Mouse (Mus musculus): ENCODE results near the gene Ephb2.
A peak's percentile ranks its signal among the peaks of the same experiment; 100 is the strongest.

Gene Ephb2

DNA sequence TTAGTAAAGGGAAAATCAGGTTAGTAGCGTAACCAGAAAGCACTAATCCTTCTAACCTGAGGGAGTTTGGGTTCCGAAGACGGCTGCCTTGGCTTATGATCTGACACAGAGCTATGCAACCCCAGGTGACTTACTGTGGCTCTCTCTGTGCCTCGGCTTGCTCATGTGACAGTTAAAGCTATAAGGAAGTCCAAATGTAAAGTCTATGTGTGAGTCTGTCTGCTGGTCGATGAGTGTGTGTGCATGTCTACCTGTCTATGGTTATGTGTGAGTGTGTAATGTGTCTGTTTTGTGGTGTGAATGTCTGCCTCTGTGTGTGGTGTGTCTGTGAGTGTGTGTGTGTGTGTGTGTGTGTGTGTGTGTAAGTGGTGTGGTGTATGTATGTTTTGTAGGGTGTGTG is 33.8 kb downstream of the Ephb2 start:
- no peak for DNase-seq (ENCODE audit: low read depth, low spot score)

- no peak for DNase-seq (ENCODE audit: low read depth, low spot score)
These were observed 34.3 kb downstream of the Ephb2 start for GRCm38 (mm10) chr4:136801463-136801862.

DNA sequence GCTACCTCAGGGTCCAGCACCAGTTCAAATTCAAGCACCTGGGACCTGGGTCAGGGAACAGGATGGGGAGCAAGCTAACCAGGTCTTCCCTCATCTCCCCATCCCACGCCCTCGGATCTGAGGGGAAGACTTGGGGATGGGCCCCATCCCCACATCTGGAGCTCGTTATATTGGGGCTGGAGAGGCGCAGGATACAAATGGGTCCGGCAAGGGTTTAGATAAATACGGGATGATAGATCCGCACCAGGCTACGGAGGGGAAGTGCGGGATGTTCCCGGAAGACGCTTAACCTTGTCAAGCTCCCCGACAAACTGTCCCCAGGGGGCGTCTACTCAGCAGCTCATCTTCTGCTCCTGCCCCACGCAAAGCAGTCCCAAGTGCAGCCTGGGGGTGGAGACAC is 35.4 kb downstream of the Ephb2 start:
- DNase-seq (ENCODE audit: low read depth, low spot score) = no peak

GRCm38 (mm10) chr4:136797677-136798569 is 37.9 kb downstream of the Ephb2 start:
- no peak for DNase-seq (ENCODE audit: low read depth, low spot score)

- no peak for DNase-seq (ENCODE audit: low read depth, low spot score)
These were observed 42.5 kb downstream of the Ephb2 start for GRCm38 (mm10) chr4:136793320-136793719.

GRCm38 (mm10) chr4:136789821-136790220 is 46.0 kb downstream of the Ephb2 start:
- DNase-seq (ENCODE audit: low read depth, low spot score) = no peak

DNA sequence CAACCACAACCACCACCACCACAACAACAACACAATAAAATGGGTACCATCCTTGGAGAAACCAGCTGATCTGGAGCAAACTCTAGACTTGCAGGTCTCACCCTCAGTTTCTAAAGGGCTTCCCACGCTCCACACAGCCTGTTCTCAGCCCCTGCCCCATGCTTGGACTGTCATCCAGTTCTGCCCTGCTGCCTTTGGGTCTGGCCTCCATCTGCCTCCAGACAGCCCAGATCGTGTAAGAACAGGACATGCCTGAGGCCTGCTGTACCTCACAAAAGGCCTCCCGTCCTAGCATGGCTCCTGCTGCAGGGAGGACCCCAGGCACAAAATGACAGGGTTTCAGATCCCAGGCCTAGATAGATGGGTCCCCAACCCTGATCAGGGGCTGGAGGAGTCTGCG is 48.4 kb downstream of the Ephb2 start:
- DNase-seq (ENCODE audit: low read depth, low spot score) = no peak

GRCm38 (mm10) chr4:136786453-136787276 is 49.1 kb downstream of the Ephb2 start:
- DNase-seq (ENCODE audit: low read depth, low spot score) = no peak

DNA sequence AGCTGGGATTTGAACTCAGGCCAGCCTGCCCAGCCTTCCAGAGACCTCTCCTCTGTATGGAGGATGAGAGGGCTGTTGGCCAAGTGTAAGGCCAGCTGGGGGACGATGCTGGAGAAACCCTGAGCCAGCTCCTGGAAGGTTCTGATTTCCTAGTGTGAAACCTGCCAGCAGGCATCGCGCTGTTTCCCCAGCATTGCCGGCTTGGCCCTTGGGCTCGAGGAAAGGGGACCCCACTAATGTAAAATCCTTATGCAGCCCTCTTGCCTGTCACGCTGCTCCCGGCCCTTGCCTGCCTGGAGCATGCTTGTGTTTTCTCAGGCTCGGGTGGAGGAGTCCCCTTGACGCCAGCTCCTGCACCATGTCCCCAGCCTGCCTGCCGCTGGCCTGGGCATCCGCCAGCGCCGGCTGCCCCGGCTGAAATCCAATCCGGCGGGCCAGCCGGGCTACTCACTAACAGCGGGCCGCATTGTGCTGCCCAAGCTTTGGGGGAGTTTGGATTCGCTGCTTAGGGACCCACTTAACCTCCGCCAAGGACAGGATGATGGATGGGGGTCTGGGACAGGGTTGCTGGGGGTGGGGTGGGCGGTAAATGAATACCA is 52.1 kb downstream of the Ephb2 start:
- no peak for DNase-seq (ENCODE audit: low read depth, low spot score)

DNA sequence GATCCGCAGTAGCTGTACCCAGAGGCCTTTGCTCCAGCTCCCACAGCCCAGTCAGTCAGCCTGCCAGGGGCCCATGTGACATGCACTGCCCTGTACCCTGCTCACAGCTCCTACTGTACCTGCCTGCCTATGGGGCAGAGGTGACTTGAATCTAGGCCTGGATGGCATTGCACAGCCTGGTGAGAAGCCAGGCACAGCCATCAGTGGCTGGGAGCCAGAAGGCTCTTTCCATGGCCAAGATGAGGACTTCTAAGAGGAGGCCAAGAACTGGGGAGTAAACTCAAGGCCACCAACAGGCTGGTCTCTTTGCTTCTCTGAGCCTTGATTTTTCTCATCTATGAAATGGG is 53.2 kb downstream of the Ephb2 start:
- DNase-seq (ENCODE audit: low read depth, low spot score) = no peak

- no peak for DNase-seq (ENCODE audit: low read depth, low spot score)
These were observed 53.8 kb downstream of the Ephb2 start for GRCm38 (mm10) chr4:136781868-136782578.

- no peak for DNase-seq (ENCODE audit: low read depth, low spot score)
These were observed 55.4 kb downstream of the Ephb2 start for GRCm38 (mm10) chr4:136780201-136780895.

DNA sequence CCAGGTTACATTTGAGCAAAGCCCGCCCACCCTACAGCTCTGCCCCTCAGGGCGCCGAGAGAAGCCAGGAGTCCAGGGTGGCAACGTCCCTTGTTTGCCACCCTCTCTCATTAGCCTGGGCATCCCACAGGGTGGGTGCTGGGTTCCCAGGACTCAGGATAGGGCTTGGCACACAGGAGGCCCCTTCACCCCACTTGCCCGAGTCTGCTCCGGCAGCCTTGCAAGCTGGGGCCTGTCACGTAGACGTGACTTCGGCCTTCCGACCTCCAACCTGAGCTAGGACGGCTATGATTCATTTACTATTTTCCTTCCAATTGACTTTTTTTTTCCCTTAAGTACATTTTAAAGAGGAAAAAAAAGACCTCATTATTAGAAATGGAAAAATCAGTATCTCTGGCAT is 56.6 kb downstream of the Ephb2 start:
- no peak for DNase-seq (ENCODE audit: low read depth, low spot score)

DNA sequence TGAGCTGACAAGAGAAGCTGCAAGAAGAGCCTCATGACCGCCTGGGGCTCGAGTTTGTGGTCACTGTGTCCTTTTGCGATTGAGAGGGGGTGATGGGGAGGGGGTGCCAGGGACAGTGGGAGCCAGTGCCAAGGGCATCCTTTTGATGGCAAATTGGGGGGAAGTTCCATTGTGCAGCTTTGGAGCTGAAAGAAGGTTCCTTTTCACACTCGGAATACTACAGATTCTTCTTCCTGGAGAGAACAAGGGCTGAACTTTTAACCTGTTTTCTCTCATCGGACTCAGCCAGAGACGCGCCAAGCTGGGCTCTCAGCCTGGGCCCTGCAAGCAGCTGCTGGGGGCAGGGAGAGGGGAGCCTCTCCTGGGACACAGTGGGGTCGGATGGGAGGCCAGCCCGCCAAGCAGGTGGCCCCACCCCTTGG is 59.3 kb downstream of the Ephb2 start:
- peak; percentile 36 for DNase-seq (ENCODE audit: low read depth, low spot score)

DNA sequence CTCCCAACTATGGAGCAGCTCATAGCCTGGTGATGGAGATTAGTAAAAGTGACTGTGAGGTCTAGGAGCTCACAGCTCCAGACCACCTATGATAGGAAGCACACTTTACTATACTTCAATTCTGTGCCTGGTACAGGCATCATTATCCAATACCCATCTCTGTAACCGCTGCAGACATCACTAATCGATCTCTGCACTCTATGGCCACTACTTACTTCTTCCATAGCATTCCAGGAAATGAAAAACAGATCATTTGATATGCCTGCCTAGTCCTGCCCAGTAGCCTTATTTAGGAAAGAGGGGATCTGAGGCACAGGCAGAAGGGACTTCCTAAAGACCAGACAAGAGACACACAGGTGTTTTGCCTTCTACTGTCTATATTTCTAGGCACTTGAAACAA is 59.9 kb downstream of the Ephb2 start:
- DNase-seq (ENCODE audit: low read depth, low spot score) = peak; percentile 49

GRCm38 (mm10) chr4:136774201-136774600 is 61.6 kb downstream of the Ephb2 start:
- peak; percentile 34 for DNase-seq (ENCODE audit: low read depth, low spot score)

DNA sequence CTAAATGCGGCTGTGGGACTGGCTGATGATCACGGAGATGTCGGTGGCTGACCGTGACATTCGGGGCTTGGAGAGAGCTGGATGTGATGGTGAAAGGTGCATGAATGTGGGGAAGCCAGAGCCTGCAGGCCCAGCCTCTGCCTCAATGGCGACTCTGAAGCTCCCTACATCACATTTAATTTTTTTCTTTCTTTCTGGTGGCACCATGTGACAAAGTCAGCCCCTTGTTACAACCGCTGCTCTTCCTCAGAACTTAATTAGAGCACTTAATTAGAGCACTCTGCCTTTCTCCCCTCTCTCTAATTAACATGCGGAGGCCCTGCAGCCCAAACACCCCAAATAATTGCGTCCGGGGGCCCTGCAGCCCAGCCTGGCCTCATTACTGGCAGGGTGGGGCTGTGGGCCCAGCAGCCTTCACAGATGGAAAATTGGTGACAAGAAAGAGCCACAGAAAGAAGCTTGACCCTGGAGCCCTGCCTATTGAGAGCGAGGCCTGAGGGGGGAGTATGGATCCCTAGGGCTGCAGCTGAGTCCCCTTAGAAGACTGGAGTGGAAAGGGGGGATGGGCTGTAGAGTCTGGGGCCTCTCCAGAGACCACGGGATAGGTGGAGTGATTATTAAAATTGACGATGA is 62.7 kb downstream of the Ephb2 start:
- no peak for DNase-seq (ENCODE audit: low read depth, low spot score)

DNA sequence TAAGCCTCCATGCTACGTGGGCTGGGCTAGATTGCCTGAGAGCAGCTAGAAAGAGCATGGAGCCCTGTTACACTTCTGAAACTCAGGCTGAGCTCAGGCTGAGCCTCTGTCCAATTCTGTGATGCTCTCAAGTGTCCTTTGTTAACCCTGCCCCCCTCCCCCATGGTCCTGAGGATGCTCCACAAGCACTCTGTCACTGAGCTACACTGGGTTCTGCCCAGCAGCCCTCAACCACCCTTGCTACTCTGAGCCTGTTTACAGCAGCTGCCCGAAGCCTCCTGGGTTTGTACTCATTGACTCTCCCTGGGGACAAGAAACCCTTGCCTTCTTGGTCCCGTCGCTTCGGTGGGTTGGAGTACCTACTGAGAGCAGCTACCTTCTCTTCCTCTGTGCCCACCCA is 63.5 kb downstream of the Ephb2 start:
- DNase-seq (ENCODE audit: low read depth, low spot score) = no peak

- DNase-seq (ENCODE audit: low read depth, low spot score) = peak; percentile 30
These were observed 65.1 kb downstream of the Ephb2 start for GRCm38 (mm10) chr4:136770718-136771117.

DNA sequence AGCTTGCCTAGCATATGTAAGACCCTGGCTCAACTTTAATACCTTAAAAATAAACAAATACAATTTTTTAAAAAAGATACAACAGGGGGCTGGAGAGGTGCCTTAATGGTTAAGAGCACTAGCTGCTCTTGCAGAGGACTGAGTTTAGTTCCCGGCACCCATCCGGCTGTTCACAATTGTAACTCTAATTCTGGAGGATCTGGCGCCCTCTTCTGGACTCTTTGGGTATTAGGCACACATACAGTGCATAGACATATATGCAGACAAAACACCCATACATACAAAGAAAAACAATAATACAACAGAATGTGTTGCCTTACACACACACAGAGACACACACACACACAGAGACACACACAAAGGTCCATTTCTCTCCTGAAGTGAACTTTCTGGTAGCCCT is 67.3 kb downstream of the Ephb2 start:
- DNase-seq (ENCODE audit: low read depth, low spot score) = peak; percentile 61

GRCm38 (mm10) chr4:136765080-136765479 is 70.7 kb downstream of the Ephb2 start:
- peak; percentile 75 for DNase-seq (ENCODE audit: low read depth, low spot score)

Data from R1 (cell line).